Mouse (Mus musculus) kidney, postnatal 36 days (tissue): Measurements from ENCODE around the gene Golm1.
"Not testable (repeated sequence)": the region's sequence is repeated elsewhere in the genome, so short reads cannot be mapped to it uniquely, and the experiment has no call there.

Source experiments
- DNase-seq, 2 experiments: peaks; one replicate each; pipeline ENCODE4 v3.0.0; 2021 to 2022; ENCODE audit warnings: mixed read lengths in 2 of 2

The Golm1 gene

GRCm38 (mm10) chr13:59675151-59676011 is at the start of gene Golm1:
Gene Golm1, minus strand, starts transcription at chr13:59675811.
- peak; percentile 63 to 80 for DNase-seq

GRCm38 (mm10) chr13:59722089-59722488 is 46.5 kb upstream of the Golm1 start:
- DNase-seq = not testable (repeated sequence)

- DNase-seq = no peak
Measured at GRCm38 (mm10) chr13:59719475-59719874, 43.9 kb upstream of the Golm1 start.

GRCm38 (mm10) chr13:59718857-59719440 is 43.3 kb upstream of the Golm1 start:
- peak; percentile 32 to 54 for DNase-seq

GRCm38 (mm10) chr13:59713710-59714109 is 38.1 kb upstream of the Golm1 start:
- no peak for DNase-seq

GRCm38 (mm10) chr13:59711984-59712383 is 36.4 kb upstream of the Golm1 start, which contains the start of gene Spata31d1b:
Gene Spata31d1b, plus strand, starts transcription at chr13:59712284.
- DNase-seq = not testable (repeated sequence)

GRCm38 (mm10) chr13:59710230-59710629 is 34.6 kb upstream of the Golm1 start, which contains the start of gene Spata31d1a:
Gene Spata31d1a, minus strand, starts transcription at chr13:59710330.
- DNase-seq = no peak

GRCm38 (mm10) chr13:59704562-59704961 is 29.0 kb upstream of the Golm1 start:
- DNase-seq = peak; percentile 61 to 62

- DNase-seq = no peak
Measured at GRCm38 (mm10) chr13:59703514-59703913, 27.9 kb upstream of the Golm1 start.

GRCm38 (mm10) chr13:59700137-59700536 is 24.5 kb upstream of the Golm1 start:
- peak in 1 of 2 experiments; percentile 15 for DNase-seq

GRCm38 (mm10) chr13:59699131-59699530 is 23.5 kb upstream of the Golm1 start:
- no peak for DNase-seq

- DNase-seq = no peak
Measured at GRCm38 (mm10) chr13:59695781-59696180, 20.2 kb upstream of the Golm1 start.

GRCm38 (mm10) chr13:59694008-59694407 is 18.4 kb upstream of the Golm1 start, which contains the start of gene 4921517D22Rik:
Gene 4921517D22Rik, minus strand, starts transcription at chr13:59694108.
- no peak for DNase-seq

GRCm38 (mm10) chr13:59691478-59691877 is 15.9 kb upstream of the Golm1 start:
- no peak for DNase-seq

- DNase-seq = no peak
Measured at GRCm38 (mm10) chr13:59690576-59690975, 15.0 kb upstream of the Golm1 start.

- no peak for DNase-seq
Measured at GRCm38 (mm10) chr13:59689843-59690242, 14.2 kb upstream of the Golm1 start.

- DNase-seq = no peak
Measured at GRCm38 (mm10) chr13:59689313-59689712, 13.7 kb upstream of the Golm1 start.

GRCm38 (mm10) chr13:59688338-59688770 is 12.7 kb upstream of the Golm1 start:
- DNase-seq = peak in 1 of 2 experiments; percentile 54

GRCm38 (mm10) chr13:59685236-59685635 is 9.6 kb upstream of the Golm1 start:
- no peak for DNase-seq

- DNase-seq = no peak
Measured at GRCm38 (mm10) chr13:59682629-59683028, 7.0 kb upstream of the Golm1 start.

- DNase-seq = no peak
Measured at GRCm38 (mm10) chr13:59679908-59680307, 4.3 kb upstream of the Golm1 start.

GRCm38 (mm10) chr13:59679306-59679705 is 3.7 kb upstream of the Golm1 start:
- DNase-seq = no peak

GRCm38 (mm10) chr13:59676316-59677229 is 962 bp upstream of the Golm1 start:
- DNase-seq = peak in 1 of 2 experiments; percentile 40
